Mouse (Mus musculus): ENCODE measurements at regions not wholly inside any gene's neighbourhood (a gene's known extent, or its start where the extent isn't known, plus 50 kb on each side); places are given as distances from the start of the nearest gene placed in this dataset.

DNA sequence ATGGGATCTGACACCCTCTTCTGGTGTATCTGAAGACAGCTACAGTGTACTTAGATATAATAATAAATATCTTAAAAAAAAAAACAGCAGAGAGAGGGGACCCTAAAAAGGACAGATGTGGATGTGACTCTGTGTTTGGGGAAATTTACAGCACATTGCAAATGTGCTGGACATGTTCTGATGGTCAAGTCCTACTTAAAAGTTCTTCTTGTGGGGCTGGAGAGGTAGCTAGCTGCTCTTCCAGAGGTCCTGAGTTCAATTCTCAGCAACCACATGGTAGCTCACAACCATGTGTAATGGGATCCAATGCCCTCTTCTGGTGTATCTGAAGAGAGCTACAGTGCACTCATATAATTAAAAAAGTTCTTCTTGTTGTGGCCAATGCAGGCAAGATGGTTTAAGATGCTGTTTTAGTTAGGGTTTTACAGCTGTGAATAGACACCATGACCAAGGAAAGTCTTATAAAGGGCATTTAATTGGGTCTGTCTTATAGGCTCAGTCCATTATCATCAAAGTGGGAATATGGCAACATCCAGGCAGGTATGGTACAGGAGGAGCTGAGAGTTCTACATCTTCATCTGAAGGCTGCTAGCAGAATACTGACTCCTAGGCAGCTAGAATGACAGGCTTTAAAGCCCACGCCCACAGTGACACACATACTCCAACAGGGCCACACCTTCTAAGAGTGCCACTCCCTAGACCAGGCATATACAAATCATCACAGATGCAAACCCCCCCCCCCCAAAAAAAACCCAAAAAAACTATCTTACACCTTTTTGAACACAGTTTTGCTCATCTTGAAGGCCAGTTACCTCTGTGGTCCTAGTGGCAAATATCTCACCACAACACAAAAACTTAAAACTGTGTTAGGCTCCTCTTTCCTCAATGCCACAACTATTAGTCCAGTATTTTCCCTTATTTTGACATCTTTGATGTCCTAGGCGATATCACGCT is 118.5 kb upstream of the Cpm start:
- no peaks in the 10 kb centered on the region for H3K27me3 ChIP-seq
- no peak overlapping the region for H3K4me2 ChIP-seq (replicated peaks)
- H3K9me3 ChIP-seq = no peaks in the 10 kb centered on the region
- no peak overlapping the region for H3K4me3 ChIP-seq
- no peak overlapping the region for H3K9ac ChIP-seq
- ATAC-seq (ENCODE audit: low FRiP score, low read depth) = no peak
- 0 out of 2 replicates have a peak, but pooled peaks cover 4% of the 10 kb centered on the region for H3K4me1 ChIP-seq
- H3K27ac ChIP-seq = no peak overlapping the region
- no peaks in the 10 kb centered on the region for H3K36me3 ChIP-seq
- 87% methylated on average over 3 of the region's 3 CpGs for WGBS

DNA sequence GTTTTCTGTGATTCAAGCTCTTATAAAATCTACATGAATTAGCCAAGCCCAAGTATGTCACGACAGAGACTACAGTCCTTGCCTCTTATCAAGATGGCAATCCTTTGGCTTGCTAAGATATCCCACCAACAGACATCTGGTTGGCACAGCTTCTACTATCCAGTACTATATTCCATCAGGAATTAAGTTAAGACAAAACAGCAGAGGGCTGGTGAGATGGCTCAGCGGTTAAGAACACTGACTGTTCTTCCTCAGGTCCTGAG is 119.1 kb upstream of the Cpm start:
- ATAC-seq (ENCODE audit: low FRiP score, low read depth) = no peak
- Histone ChIP-seq H3K4me2 (replicated peaks) (no peak overlapping the region), H3K36me3 (no peaks in the 10 kb centered on the region), H3K9me3 (no peaks in the 10 kb centered on the region), H3K4me3 (no peak overlapping the region), H3K9ac (no peak overlapping the region), H3K4me1 (0 out of 2 replicates have a peak, but pooled peaks cover 4% of the 10 kb centered on the region), H3K27ac (no peak overlapping the region), H3K27me3 (no peaks in the 10 kb centered on the region)
- 85% methylated on average over 2 of the region's 2 CpGs for WGBS

DNA sequence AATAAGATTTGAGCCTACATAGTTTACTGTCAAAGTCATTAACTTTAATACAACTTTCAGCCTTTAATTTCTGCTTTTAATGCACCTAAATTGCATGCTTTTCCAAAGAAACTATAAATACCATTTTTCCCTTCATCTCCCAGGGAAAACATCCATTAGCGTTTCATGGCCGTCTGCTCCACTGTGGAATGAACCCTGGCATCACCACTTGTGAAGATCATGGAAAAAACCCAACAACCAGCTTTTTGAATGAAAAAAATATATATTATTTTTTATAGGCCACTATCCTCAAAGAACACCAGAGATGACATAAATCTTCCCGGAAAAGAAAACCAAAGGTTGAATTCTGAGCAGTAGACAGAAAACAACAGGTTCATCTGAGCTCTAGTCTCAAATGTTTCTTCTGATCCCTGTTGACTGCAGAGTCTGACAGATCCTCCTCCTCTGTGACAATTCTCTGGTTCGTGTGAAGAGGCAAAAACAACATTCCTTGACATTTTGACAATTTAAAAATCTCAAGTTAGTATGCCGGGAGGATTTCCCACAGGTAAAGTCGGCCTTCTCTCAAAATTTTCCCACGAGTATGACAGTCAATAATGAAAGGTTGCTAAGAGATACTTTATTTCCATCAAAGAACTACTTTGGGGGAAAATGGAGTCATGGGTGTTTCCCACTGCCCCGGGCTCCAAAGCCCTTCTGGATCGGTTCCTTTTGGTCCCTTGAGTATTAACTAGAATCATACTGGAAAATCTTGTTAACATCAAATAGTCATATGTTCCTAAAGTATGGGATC is 119.7 kb upstream of the Cpm start:
- H3K27me3 ChIP-seq = no peaks in the 10 kb centered on the region
- H3K4me1 ChIP-seq = 0 out of 2 replicates have a peak, but pooled peaks cover 4% of the 10 kb centered on the region

DNA sequence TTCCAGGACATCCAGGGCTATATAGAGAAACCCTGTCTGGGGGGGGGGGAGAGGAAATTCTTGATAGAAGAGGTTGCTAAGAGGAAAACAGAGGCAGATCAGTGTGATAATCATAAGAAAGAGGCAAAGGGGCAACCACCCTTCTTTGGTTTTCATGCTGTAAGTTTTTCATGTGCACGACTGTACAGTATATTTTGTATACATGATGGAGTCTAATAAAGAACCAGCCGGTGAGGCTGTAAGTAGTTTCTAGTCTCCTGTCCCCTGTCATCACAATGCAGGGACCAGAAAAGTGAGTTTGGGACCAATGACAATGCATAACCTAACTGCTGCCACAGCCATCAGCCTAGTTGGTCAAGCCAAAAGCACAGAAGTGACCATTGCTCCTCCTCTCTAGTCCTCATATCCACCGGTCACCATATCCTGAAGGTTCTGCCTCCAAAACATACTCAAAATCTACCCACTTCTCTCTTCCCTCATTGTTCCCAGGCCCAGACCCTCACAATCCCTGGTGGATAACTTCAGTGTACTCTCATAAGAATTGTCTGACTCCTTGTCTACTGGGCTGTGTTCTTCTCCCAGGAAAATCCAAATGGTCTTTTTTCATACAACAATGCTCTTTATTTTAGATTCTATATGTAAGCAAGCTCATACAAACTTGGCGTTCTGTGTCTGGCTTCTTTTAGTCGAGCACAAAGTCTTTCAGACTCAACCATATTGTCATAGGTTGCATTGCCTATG is 122.9 kb upstream of the Cpm start:
- ATAC-seq (ENCODE audit: low FRiP score, low read depth) = no peak
- WGBS = 91% methylated on average over 5 of the region's 5 CpGs
- no peak overlapping the region for H3K4me2 ChIP-seq (replicated peaks)
- H3K4me1 ChIP-seq = 0 out of 2 replicates have a peak, but pooled peaks cover 4% of the 10 kb centered on the region
- H3K27ac ChIP-seq = no peak overlapping the region
- no peak overlapping the region for H3K9ac ChIP-seq
- no peaks in the 10 kb centered on the region for H3K9me3 ChIP-seq
- H3K36me3 ChIP-seq = no peaks in the 10 kb centered on the region
- no peaks in the 10 kb centered on the region for H3K27me3 ChIP-seq
- no peak overlapping the region for H3K4me3 ChIP-seq

More for the DNA sequence above, 119.7 kb upstream of the Cpm start:
- no peak overlapping the region for H3K4me2 ChIP-seq (replicated peaks)
- no peaks in the 10 kb centered on the region for H3K36me3 ChIP-seq
- H3K9ac ChIP-seq = no peak overlapping the region
- no peak for ATAC-seq (ENCODE audit: low FRiP score, low read depth)
- no peak overlapping the region for H3K27ac ChIP-seq
- no peaks in the 10 kb centered on the region for H3K9me3 ChIP-seq
- H3K4me3 ChIP-seq = no peak overlapping the region
- WGBS = 73% methylated on average over 9 of the region's 9 CpGs

DNA sequence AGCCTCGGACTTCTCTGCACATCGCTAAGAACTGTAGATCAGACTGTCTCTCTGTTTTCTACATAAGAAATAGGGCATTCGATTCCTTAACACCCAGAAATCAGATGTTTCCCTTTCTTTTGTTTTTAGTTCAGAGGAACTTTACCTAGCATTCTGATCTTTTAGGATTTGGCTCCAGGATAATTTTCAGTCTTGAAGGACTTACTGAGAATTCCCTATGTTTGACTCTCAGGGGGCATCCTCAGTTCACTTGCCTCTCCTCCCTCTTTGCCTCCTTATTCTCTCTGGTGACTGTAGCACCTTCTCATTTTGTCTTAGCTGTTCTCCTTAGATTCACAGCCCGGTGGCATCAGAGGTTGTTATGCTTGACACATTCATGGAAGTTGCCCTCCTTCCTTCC is 123.8 kb upstream of the Cpm start:
- Histone ChIP-seq H3K9ac (no peak overlapping the region), H3K4me2 (replicated peaks) (no peak overlapping the region), H3K27me3 (no peaks in the 10 kb centered on the region), H3K9me3 (no peaks in the 10 kb centered on the region), H3K4me1 (0 out of 2 replicates have a peak, but pooled peaks cover 4% of the 10 kb centered on the region), H3K27ac (no peak overlapping the region), H3K4me3 (no peak overlapping the region), H3K36me3 (no peaks in the 10 kb centered on the region)
- ATAC-seq (ENCODE audit: low FRiP score, low read depth) = no peak
- 78% methylated on average over 4 of the region's 4 CpGs for WGBS

DNA sequence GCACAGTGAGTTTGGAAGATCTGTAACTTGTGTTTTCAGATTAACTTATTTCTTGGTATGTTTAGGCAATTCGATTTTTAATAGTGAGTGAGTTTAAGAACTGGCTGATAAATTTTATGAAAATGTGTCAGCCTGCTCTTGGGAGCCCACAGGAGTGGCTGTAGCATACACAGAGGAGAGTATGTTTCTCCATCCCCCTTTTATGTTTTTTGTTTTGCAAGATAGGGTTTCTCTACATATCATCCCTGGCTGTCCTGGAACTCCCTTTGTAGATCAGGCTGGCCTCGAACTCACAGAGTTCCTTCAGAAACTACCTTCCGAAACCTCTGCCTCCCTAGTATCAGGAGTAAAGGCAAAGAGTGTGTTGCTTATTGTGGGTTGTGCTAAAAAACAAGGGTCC is 124.2 kb upstream of the Cpm start:
- no peaks in the 10 kb centered on the region for H3K27me3 ChIP-seq
- ATAC-seq (ENCODE audit: low FRiP score, low read depth) = no peak
- WGBS = 85% methylated on average over 3 of the region's 3 CpGs
- H3K4me3 ChIP-seq = no peak overlapping the region
- no peaks in the 10 kb centered on the region for H3K36me3 ChIP-seq
- H3K4me1 ChIP-seq = 0 out of 2 replicates have a peak, but pooled peaks cover 4% of the 10 kb centered on the region
- H3K4me2 ChIP-seq (replicated peaks) = no peak overlapping the region
- no peaks in the 10 kb centered on the region for H3K9me3 ChIP-seq
- no peak overlapping the region for H3K27ac ChIP-seq
- no peak overlapping the region for H3K9ac ChIP-seq

DNA sequence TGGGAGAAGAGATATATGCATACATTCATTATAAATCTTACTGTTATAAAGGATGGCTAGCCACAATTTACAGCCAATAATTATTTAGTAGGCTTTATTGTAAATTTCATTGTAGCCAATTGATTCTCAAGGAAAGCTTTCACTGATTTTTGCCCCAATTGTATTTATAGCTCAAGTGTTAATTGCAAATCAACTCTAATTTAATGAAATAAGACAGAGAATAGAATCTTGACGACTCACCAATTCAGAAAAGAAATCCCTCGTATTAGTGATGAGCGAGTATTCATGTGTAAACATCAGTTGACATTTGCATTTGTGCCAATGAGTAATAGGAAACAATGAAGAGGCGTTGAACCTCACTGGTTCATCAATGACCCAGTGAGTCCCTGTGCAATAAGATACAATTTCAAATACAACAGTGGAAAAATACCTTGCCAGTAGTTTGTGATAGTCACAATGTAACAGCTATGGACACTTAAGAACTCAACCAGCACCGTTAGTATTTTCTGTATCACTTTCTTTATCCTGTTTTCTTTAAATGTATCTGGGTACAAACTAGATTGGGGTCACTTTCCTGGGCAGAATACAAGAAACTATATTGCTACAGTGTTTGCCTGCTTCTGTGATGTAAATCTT is 124.6 kb upstream of the Cpsf6 start:
- WGBS = 82% methylated on average over 5 of the region's 5 CpGs
- Histone ChIP-seq H3K4me2 (replicated peaks) (no peak overlapping the region), H3K36me3 (no peaks in the 10 kb centered on the region), H3K4me1 (0 out of 2 replicates have a peak, but pooled peaks cover 4% of the 10 kb centered on the region), H3K27me3 (no peaks in the 10 kb centered on the region), H3K4me3 (no peak overlapping the region), H3K27ac (no peak overlapping the region), H3K9ac (no peak overlapping the region), H3K9me3 (no peaks in the 10 kb centered on the region)
- ATAC-seq (ENCODE audit: low FRiP score, low read depth) = no peak

DNA sequence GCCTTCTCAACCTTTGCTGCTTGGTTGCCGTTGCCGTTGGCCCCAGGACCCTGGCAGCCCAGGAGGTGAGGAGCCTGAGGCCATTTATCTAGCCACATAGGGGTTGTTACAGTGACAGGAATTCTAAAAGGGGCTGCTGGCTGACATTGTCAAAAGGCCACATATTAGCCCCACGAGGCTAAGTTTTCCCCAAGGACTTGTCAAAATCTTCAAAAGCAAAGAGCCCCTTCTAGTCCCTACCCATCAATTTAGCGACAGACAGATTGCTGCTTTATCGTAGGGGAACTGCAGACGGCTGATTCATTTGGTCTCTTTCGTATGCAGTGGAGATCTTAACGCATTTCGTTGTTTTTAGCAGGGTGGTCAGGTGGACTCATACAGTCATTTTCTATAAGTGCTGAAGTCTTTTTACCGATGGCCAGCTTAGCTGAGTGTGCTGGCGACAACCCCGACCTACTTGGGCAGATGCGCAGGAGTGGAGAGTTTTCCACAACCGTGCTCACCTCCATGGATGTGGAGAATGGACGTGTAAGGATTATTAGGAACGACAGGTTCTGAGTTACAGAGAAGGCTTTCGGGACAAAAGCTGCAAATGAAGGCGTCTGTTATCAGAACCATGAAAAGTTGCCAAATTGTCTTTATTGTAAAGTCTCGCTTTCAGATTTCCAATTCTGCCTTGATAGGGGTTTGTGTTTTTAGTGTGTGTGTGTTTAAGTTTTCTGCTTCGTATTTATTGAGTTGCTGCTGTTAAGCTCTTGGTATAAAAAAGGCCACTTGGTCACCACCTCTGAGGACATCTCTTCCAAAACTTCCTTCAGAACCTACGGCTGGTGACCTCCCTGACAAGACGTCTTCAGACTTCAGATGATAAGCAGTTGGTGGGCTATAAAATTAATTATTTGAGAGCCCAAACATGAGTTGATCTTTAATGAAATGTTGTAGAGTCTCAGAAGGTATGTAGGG is 123.7 kb upstream of the Cpsf6 start:
- Histone ChIP-seq H3K4me3 (no peak overlapping the region), H3K27me3 (no peaks in the 10 kb centered on the region), H3K27ac (no peak overlapping the region), H3K4me1 (no peaks in the 10 kb centered on the region), H3K36me3 (no peaks in the 10 kb centered on the region), H3K9me3 (no peaks in the 10 kb centered on the region), H3K9ac (no peak overlapping the region), H3K4me2 (replicated peaks) (no peak overlapping the region)
- no peak for ATAC-seq (ENCODE audit: low FRiP score, low read depth)
- 73% methylated on average over 22 of the region's 22 CpGs for WGBS

DNA sequence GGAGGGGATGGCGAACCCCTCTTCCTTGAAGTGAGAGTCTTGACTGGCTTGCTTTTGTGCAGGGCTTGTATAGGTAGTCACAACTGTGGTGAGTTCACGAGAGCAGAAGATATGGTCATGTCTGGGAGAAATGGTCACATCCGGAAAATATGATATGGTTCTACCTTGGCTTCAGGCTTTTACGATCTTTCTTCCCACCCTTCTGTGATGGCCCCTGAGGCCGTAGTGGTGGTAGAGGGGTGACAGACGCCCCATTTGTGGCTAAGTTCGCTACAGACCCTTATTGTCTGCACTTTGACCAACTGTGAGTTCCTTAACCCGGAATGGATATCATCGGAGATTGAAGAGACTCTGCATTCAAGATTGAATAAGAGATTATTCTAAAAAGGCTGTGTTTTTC is 122.9 kb upstream of the Cpsf6 start:
- ATAC-seq (ENCODE audit: low FRiP score, low read depth) = no peak
- Histone ChIP-seq H3K27ac (no peak overlapping the region), H3K9ac (no peak overlapping the region), H3K4me2 (replicated peaks) (no peak overlapping the region), H3K36me3 (no peaks in the 10 kb centered on the region), H3K4me3 (no peak overlapping the region), H3K27me3 (no peaks in the 10 kb centered on the region), H3K9me3 (no peaks in the 10 kb centered on the region), H3K4me1 (no peaks in the 10 kb centered on the region)
- 90% methylated on average over 9 of the region's 9 CpGs for WGBS

DNA sequence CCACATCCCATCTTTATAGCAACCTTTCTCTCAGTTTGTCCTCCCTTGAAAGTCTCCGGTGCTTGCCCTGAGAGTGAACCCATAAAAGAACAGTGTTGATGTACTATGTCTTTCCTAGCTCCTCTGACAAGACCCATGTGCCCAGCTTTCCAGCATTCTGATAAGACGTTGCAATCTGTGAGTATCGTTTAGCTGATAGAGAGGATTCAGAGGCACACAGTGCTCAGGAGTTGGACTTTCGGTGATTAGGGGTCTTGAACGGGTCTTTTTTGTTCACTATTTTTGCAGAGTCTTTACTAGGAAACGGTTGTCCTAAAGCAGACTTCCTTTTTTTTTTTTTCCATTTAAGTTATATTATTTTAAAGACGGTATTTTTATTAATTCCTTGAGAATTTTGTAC is 122.3 kb upstream of the Cpsf6 start:
- no peak for ATAC-seq (ENCODE audit: low FRiP score, low read depth)
- Histone ChIP-seq H3K4me1 (no peaks in the 10 kb centered on the region), H3K4me2 (replicated peaks) (no peak overlapping the region), H3K27me3 (no peaks in the 10 kb centered on the region), H3K27ac (no peak overlapping the region), H3K4me3 (no peak overlapping the region), H3K9me3 (no peaks in the 10 kb centered on the region), H3K36me3 (no peaks in the 10 kb centered on the region), H3K9ac (no peak overlapping the region)
- 85% methylated on average over 7 of the region's 7 CpGs for WGBS

DNA sequence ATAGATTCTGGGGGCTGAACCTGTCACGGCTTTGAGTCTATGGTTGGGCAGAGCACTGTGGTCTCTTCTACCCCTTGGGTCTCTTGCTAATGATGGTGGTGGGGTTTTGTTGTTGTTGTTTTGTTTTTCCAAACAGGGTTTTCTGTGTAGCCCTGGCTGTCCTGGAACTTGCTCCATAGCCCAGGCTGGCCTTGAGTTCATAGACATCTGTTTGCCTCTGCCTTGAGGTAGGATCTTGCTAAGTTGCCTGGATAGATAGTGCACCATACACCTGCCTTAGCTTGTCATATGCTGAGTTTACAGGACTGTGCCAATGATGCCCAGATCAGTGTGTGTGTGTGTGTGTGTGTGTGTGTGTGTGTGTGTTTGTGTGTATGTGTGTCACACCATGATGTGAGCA is 121.6 kb upstream of the Cpsf6 start:
- no peaks in the 10 kb centered on the region for H3K4me1 ChIP-seq
- WGBS = 93% methylated on average over 1 of the region's 1 CpGs
- ATAC-seq (ENCODE audit: low FRiP score, low read depth) = no peak

More for the DNA sequence above, 121.6 kb upstream of the Cpsf6 start:
- Histone ChIP-seq H3K27ac (no peak overlapping the region), H3K9me3 (no peaks in the 10 kb centered on the region), H3K4me2 (replicated peaks) (no peak overlapping the region), H3K27me3 (no peaks in the 10 kb centered on the region), H3K4me3 (no peak overlapping the region), H3K9ac (no peak overlapping the region), H3K36me3 (no peaks in the 10 kb centered on the region)
